Mouse (Mus musculus): ENCODE measurements around the gene Txndc5.

The Txndc5 gene

DNA sequence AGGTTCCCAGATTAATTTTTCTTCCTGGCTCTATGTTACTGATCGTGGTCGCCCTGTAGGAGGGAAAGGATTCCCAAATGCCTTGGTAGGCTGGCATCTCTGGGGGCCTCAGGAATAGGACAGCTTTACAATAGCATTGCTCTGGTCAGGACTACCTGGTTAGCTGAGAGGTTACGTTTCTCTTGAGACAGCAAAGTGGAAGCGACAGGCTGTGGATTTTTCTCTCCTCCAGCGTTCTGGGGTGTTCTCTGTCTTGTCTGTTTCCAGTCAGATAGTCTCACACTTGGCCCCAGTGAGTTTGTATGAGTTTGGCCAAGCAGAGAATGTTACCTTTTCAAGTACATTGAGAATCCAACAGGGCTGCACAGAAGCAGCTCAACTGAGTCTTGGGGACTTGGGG is 77.2 kb downstream of the Txndc5 start:
- DNase-seq (ENCODE audit: low spot score) = no peak

Data from spleen, adult 12 weeks (tissue).